Mouse (Mus musculus) erythroblast, embryonic 14.5 days (primary cell): ENCODE results near the gene Armh3. TPM values are rescaled to one million over a fixed set of nuclear protein-coding genes. Genes with fewer than 3 reads are reported as not detected.

Source experiments
- H3K27me3 ChIP-seq: 2 replicates; pipeline ENCODE4 v1.6.1; 2012; ENCODE audit warnings: inconsistent platforms; ENCODE audit not compliant: control insufficient read depth
- H3K36me3 ChIP-seq: 2 replicates; pipeline ENCODE4 v1.6.1; 2012; ENCODE audit warnings: mild to moderate bottlenecking, inconsistent platforms; ENCODE audit not compliant: control insufficient read depth
- H3K4me1 ChIP-seq: 2 replicates; pipeline ENCODE4 v1.6.1; 2012; ENCODE audit warnings: inconsistent platforms; ENCODE audit not compliant: control insufficient read depth
- H3K4me3 ChIP-seq: replicated peaks from 2 replicates; pipeline ENCODE3; 2012; ENCODE audit warnings: moderate library complexity, mild to moderate bottlenecking, inconsistent platforms
- H3K9me3 ChIP-seq: 2 replicates; pipeline ENCODE4 v1.6.1; 2012; ENCODE audit warnings: low read length, inconsistent platforms, mixed read lengths; ENCODE audit not compliant: control insufficient read depth
- GATA1 ChIP-seq: IDR thresholded peaks from 2 replicates; pipeline ENCODE4 v1.6.1; 2012; ENCODE audit warnings: low read length, inconsistent platforms, mixed read lengths
- TAL1 ChIP-seq: IDR thresholded peaks from 3 replicates; pipeline ENCODE4 v1.6.1; 2012; ENCODE audit warnings: low read length, inconsistent platforms, mixed read lengths
- polyA plus RNA-seq: library from polyadenylated mRNA; stranded (reverse); fragments of >175 nt; gene quantifications from 2 replicates; pipeline ENCODE4 v1.2.3, GENCODE M21; 2012

Gene Armh3
- polyA plus RNA-seq, 1 experiment, result not detected

DNA sequence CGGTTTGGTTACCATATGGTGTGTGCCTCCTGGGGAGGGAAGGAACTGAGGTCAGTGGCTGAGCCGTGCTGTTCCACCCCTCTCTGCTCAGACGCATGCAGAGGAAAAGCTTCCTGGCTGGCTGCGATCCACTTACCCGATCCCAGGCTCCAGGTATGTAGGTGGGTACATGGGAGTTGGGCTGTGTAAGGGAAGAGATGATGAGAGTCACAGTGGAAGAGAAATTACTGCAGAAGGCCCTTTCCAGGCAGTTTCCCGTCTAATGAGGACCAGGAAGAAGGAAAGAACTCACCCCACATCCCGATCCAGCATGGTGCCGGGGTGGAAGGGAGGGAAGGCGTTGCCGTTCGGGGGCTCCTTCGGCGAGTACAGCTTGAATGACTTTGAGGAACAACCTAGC lies 37.7 kb upstream of the Armh3 start:
- Histone ChIP-seq H3K4me1 (peaks cover 68% of the 10 kb centered on the region), H3K4me3 (peak overlapping the region; percentile 89), H3K36me3 (peaks cover 67% of the 10 kb centered on the region), H3K9me3 (no peaks in the 10 kb centered on the region), H3K27me3 (no peaks in the 10 kb centered on the region)
- TF ChIP-seq GATA1 (no peak), TAL1 (no peak)

DNA sequence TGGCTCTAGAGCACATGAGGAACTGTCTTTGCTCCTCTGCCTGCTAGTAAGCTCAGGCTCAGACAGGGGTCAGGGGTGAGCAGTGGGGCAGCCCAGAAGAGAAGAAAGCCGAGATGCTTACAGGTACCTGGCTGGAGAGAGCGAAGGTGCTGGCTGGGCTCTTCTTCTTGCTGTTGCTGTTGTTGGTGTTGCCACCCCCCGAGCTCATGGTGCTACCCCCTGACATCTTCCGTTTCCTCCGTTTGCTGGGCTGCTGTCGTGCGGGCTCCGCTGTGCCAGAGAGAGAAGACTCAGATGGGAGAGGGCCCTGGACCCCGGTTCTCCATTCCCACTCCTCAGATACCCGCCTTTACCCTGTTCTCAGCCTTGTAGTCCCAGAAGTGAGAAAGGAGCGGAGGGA lies 35.6 kb upstream of the Armh3 start:
- Histone ChIP-seq H3K4me1 (peaks cover 52% of the 10 kb centered on the region), H3K4me3 (no peak overlapping the region)

DNA sequence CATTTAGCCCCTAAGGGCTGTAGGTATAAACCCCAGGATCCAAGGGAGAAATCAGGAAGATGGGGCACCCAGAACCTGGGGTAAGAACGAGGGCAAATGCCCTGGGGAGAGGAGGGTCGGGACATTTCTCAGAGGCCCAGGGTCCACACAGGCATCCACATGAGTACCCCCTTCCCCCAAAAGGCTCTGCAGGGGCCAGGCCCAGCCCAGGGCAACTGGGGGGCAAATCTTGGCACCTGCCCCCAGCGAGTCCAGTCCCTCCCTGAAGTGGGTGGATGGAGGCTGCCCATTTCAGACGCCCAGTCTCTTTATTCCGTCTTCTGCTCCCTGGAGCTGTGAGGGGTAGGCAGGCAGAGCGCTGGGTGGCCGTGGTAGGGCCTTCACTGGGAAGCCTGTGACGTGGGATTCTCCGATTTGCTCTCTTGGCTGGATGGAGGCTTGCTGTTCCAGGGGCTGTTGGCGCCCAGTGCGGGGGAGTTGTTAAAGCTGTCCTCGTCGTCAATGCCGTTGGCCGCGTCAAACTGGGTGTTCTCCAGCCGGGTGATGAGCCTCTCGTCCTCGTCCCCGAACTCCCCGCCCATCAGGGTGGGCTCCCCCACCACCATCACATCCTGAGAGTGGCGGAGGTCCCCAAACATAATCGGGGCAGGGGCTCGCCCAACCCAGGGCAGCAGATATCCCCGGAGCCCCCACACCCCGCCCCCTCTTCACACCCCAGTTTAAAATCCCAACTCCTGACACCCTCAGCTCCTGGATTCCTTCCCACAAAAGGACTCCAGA lies 34.6 kb upstream of the Armh3 start:
- Histone ChIP-seq H3K9me3 (peaks cover 5% of the 10 kb centered on the region), H3K36me3 (peaks cover 72% of the 10 kb centered on the region), H3K4me1 (peaks cover 43% of the 10 kb centered on the region), H3K27me3 (no peaks in the 10 kb centered on the region), H3K4me3 (no peak overlapping the region)
- TF ChIP-seq TAL1, result no peak
- TF ChIP-seq GATA1, result no peak

More for the DNA sequence above, 35.6 kb upstream of the Armh3 start:
- Histone ChIP-seq H3K27me3 (no peaks in the 10 kb centered on the region), H3K36me3 (peaks cover 74% of the 10 kb centered on the region), H3K9me3 (peaks cover 5% of the 10 kb centered on the region)
- no peak for TF ChIP-seq TAL1
- no peak for TF ChIP-seq GATA1

DNA sequence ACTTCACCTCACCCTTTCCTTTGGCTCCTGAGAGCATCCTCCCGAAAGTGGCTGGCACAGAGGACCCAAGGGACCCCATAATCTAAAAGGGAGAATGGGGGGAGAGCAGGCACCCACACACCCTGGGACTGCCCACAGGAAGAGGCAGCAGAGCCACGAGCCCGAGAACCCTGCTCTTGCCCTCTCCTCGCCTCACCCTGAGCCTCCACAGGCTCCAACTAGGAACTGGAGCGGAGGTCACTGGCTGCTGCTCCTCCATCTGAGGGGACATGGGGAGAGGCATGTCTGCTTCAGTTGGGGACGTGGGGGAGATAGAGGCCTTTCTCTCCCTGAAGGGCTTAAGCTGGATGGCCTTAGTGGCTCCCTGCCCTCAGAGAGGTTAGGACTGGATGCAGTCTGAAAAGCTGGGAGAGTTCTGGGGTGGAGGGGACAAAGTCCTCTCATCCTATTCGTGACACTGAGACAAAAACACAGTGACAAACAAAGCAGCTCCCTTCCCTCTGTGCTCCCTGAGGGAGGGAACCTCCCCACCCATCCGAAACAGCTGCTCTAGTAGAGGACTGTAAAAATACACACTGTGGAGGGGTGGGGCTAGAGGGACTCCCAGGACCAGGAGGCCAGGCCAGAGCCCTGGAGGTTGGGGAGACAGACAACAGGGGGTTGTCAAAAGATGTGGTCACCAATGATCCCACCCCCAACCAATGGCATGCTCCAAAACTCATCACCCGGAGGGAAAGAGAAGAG lies 33.6 kb upstream of the Armh3 start:
- Histone ChIP-seq H3K4me1 (peaks cover 32% of the 10 kb centered on the region), H3K27me3 (0 out of 2 replicates have a peak, but pooled peaks cover under 1% of the 10 kb centered on the region), H3K36me3 (peaks cover 65% of the 10 kb centered on the region), H3K9me3 (peaks cover 5% of the 10 kb centered on the region), H3K4me3 (no peak overlapping the region)
- TF ChIP-seq GATA1 (no peak), TAL1 (no peak)

DNA sequence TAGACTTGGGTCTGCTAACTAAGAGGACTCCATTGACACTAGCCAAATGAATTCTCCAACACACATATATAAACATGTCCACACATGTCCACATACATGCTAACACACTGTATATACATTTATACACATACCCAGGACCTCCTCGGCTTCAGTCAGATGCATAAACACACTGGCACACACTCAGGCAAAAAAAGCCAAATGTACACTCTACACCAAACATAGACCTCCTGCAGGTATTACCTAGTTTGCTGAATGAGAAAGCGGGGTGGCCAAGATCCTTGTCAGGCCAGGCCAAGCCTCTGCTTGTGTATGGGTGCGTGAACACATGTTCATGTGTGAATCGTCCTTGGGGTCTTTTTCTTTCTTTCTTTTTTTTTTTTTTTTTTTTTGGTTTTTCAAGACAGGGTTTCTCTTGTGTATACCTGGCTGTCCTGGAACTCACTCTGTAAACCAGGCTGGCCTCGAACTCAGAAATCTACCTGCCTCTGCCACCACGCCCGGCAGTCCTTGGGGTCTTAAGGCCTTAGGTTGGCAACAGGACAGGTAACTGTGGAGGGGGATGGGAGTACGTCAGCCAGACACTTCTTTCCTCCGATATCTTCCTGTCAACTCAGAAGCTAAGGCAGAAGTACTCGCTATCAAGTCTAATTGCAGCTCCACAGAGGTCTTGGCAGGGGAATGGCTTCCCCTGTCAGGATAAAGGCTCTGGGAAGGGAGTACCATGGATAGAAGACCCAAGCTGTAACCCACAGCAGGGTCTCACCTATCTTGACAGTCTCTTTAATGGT lies 32.1 kb upstream of the Armh3 start:
- Histone ChIP-seq H3K9me3 (peaks cover 5% of the 10 kb centered on the region), H3K4me3 (no peak overlapping the region), H3K36me3 (peaks cover 50% of the 10 kb centered on the region), H3K27me3 (peaks cover 7% of the 10 kb centered on the region; the same call in 1 of the 2 replicates), H3K4me1 (peaks cover 17% of the 10 kb centered on the region)
- no peak for TF ChIP-seq GATA1
- no peak for TF ChIP-seq TAL1

DNA sequence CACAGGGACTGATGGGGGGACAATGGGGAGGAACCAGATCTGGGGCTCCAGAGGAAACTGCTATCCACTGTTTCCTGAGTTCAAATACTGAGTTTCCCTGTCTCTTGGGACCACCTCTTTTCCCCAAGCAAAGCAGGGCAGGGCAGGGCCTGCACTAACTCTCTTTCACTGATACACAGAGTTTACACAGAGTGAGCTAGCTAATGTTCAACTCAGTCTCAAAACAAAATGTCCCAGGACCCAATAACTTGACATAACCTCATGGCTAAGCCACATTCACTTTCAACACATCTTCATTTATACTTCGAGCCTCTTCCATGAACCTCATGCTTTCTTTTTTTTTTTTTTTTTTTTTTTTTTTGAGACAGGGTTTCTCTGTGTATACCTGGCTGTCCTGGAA lies 31.4 kb upstream of the Armh3 start:
- TF ChIP-seq GATA1 (no peak), TAL1 (no peak)
- H3K27me3 ChIP-seq, result peaks cover 7% of the 10 kb centered on the region; the same call in 1 of the 2 replicates
- peaks cover 43% of the 10 kb centered on the region for H3K36me3 ChIP-seq
- H3K4me1 ChIP-seq, result peaks cover 10% of the 10 kb centered on the region
- H3K9me3 ChIP-seq, result peaks cover 5% of the 10 kb centered on the region
- H3K4me3 ChIP-seq, result no peak overlapping the region

DNA sequence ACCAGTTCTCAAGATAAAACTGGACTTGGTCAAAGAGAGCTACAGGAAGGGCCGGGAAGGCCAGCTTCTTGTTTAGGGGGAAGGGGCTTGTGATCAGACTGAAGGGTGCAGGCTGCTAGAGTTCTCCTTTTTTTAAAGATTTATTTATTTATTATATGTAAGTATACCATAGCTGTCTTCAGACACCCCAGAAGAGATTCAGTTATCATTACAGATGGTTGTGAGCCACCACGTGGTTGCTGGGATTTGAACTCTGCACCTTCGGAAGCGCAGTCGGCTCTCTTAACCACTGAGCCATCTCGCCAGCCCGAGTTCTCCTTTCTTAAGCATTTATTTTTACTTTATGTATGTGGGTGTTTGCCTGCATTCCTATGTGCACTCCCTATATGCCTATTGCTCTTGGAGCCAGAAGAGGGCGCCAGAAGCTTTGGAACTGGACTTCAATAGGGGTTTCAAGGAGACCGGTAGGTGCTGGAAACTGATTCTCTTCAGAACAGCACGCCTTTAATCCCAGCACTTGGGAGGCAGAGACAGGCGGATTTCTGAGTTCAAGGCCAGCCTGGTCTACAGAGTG lies 30.5 kb upstream of the Armh3 start:
- TF ChIP-seq TAL1 (no peak), GATA1 (no peak)
- peaks cover 5% of the 10 kb centered on the region for H3K9me3 ChIP-seq
- no peak overlapping the region for H3K4me3 ChIP-seq
- peaks cover 7% of the 10 kb centered on the region; the same call in 1 of the 2 replicates for H3K27me3 ChIP-seq
- H3K4me1 ChIP-seq, result peaks cover 6% of the 10 kb centered on the region
- peaks cover 34% of the 10 kb centered on the region for H3K36me3 ChIP-seq

DNA sequence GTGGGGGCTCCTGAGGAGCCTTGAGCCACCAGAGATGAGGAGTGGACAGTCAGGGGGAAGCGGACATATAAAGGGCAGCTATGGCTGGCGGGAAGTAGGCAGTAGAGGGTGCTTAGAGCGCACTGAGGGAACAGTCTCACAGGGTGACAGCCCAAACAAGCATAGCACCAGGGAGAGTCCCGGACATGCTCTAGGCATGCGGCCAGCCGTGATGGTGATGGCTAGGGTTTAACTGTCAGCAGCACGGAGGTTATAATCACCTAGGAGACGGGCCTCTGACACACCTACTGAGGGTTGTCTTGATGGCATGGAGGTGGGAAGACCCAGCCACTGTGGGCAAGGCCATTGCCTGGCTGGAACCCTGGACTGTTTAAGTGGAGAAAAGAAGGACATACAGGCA lies 28.3 kb upstream of the Armh3 start:
- TF ChIP-seq GATA1 (no peak), TAL1 (no peak)
- no peaks in the 10 kb centered on the region; the same call in 1 of the 2 replicates for H3K4me1 ChIP-seq
- H3K27me3 ChIP-seq, result peaks cover 7% of the 10 kb centered on the region; the same call in 1 of the 2 replicates
- peaks cover 12% of the 10 kb centered on the region for H3K36me3 ChIP-seq
- peaks cover 5% of the 10 kb centered on the region for H3K9me3 ChIP-seq
- no peak overlapping the region for H3K4me3 ChIP-seq

DNA sequence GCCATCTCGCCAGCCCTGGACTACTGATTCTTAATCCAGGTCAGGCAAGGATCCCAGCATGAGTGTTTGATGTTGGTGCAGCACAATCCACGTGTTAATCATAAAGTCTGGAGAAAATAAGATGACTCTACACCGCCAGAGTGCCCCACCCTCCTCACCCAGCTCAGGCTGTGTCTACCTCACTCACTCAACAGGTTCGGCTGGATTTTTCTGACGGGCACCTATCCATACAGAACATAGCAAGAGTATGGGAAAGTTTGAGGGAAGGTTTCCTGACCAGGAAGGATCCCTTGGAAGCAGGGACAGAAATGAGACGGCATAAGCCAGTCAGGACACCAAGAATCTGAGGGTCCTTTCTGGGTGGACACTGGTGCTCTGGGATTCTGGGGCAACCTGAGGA lies 26.7 kb upstream of the Armh3 start:
- Histone ChIP-seq H3K9me3 (peaks cover 5% of the 10 kb centered on the region), H3K36me3 (no peaks in the 10 kb centered on the region; the same call in 1 of the 2 replicates), H3K4me1 (no peaks in the 10 kb centered on the region; the same call in 1 of the 2 replicates), H3K27me3 (peaks cover 7% of the 10 kb centered on the region; the same call in 1 of the 2 replicates), H3K4me3 (no peak overlapping the region)
- TF ChIP-seq TAL1 (no peak), GATA1 (no peak)
